Mouse (Mus musculus): ENCODE results near the gene 1500009C09Rik.
"Not testable (repeated sequence)": the region's sequence is repeated elsewhere in the genome, so short reads cannot be mapped to it uniquely, and the experiment has no call there.

The 1500009C09Rik gene

GRCm38 (mm10) chr15:82220003-82220675, 32.1 kb upstream of the 1500009C09Rik start:
- DNase-seq: no peak

DNA sequence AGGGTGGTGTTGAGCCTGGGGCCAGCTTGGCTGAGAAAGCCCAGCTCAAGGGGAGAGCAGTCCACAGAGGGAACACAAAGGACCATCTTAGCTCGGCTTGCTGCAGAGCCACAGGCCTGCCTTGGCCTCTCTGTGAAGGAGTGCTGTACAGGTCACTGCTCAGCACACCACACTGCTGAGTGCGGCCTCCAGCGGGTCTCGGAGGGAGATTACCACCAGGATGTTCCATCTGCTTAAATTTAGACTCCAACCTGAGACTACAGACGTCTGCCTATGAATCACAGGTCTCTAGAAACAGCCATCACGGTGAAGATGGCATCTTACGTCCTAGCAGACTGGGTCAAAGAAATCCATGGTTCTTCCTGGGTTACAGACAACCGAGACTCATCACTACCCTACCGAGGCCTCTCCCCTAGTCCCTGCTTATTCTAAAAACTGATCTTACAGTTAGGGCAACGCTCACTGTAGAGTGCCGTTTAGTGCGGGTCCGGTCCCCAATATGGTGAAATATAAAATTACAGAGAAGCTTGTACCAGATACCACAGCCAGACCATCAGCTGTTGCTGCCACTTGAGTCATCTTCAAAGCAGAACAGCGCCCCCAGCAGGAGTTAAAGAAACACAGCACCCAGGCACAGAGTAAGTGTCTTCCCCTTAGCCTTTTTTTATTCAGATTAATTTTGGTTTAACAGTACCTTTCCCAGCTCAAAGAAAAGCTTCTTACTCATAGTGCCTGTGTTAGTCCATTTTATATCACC, 30.9 kb upstream of the 1500009C09Rik start:
- DNase-seq: no peak

GRCm38 (mm10) chr15:82223251-82223650, 28.9 kb upstream of the 1500009C09Rik start:
- DNase-seq: no peak

- no peak for DNase-seq
Observed at GRCm38 (mm10) chr15:82223657-82224601, 28.3 kb upstream of the 1500009C09Rik start, which contains the start of gene Tnfrsf13c. Gene Tnfrsf13c, minus strand, starts transcription at chr15:82224369.

DNA sequence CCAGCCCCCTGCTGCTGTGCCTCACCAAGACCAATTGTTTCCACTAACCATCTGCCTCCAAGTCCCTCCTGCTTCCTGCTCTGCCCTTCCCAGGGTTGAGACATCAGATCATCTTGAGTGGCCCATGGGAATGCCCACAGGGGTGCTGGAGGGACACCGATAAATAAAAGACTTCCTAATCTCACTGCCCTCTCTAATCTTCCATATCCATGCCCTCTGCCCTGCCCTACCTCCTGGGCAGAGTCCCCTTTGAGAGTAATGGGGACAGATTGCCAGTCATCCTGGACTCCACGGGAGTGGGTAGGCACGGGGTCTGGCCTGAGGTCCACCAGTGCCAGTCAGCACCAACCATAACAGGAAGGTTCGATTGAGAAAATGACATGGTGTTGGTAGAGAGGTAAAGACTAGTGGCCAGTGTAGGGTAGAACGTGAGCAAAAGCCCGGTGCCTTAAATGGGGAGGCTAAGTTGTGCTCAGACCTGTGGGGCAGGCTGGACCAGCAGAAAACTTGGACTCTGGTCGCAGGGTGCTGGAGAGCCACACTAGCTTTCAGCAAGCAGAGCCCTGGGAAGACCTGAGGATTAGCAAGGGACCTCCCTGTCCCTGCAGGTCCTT, 27.5 kb upstream of the 1500009C09Rik start:
- no peak for DNase-seq

DNA sequence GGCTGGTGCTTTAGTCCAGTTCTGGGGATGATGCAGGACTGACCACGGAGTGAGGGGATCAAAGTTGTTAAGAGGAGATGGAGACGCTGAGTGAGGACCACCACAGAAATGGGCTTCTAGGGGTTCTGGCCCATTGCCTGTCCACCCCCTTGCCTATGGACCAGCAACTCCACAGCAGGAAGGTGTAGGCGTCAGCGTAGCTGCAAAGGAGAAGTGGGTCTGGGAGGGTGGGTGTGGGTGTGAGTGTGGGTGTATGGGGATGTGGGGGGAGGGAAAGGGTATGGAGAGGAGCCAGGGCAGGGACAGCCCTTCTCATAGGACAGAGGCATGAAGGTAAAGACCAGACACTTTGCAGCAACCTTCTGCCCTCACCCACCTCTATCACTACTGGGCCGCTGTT, 26.4 kb upstream of the 1500009C09Rik start:
- no peak for DNase-seq

DNA sequence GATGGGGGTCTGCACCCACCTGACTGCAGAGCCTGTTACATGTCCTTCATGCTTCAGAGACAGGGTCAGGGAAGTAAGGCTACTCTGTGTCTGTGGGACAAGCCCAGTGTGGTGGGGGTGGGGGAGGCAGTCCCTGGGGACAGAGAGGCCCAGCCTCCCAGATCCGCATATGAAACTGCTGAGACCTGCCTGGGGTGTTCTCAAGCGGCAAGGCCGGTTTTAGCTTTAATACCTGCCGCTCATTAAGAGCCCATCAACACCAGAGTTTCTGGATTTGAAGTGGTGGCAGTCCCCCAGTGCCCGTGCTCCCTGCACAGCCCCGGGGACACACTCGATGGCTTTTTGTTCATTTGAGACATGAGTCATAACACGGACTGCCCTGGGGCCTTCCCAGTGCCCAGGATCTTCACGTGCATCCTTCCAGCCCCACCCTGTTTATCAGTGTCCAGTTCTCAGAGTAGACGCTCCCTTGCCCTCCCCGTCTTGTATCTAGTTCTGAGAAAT, 22.6 kb upstream of the 1500009C09Rik start:
- DNase-seq: no peak

DNA sequence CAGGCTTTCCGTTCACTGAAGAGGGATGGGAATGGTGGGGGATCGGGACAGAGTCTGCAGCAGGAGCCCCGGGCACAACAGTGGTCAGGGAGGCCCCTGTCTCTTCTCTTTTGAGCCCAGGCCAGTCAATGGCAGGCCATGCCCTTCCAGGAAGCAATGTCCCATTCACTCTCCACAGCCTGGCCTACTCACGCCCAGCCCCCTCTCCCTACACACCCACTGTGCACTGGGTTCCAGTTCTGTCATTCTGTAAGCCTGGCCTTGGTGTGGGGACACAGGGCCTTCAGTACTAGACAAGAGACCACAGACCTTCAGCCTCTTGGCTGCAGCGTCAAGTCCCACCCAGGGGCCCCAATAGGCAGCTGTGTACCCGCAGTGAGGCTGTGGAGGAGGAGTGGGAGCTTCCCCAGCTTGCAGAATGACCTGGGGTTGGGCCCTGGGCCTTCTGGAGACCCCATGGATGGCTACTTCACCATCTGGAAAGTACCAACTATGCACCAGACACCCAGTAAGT, 22.0 kb upstream of the 1500009C09Rik start:
- no peak for DNase-seq

GRCm38 (mm10) chr15:82231100-82231499, 21.1 kb upstream of the 1500009C09Rik start:
- DNase-seq: no peak

GRCm38 (mm10) chr15:82231591-82232378, 20.4 kb upstream of the 1500009C09Rik start:
- DNase-seq: peak; percentile 54

DNA sequence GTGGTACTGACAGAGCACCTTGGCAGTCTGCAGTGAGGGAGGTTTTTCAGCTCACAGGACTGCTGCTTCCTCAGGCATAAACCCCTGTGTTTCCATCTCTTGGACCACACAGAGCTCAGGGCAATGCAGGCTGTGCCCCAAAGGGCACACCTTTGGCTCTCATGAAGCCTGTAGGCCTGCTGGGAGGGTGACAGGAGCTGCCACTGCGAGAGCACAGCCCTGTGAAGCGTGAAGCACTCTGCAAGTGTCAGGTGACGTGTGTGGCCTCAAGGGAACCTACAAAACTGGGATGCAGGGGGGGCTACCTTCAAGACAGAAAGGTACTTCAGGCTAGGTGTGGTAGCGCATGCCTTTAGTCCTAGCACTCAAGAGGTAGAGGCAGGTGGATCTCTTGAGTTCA, 19.5 kb upstream of the 1500009C09Rik start:
- DNase-seq: no peak

- DNase-seq: no peak
Observed at GRCm38 (mm10) chr15:82235661-82236060, 16.5 kb upstream of the 1500009C09Rik start.

DNA sequence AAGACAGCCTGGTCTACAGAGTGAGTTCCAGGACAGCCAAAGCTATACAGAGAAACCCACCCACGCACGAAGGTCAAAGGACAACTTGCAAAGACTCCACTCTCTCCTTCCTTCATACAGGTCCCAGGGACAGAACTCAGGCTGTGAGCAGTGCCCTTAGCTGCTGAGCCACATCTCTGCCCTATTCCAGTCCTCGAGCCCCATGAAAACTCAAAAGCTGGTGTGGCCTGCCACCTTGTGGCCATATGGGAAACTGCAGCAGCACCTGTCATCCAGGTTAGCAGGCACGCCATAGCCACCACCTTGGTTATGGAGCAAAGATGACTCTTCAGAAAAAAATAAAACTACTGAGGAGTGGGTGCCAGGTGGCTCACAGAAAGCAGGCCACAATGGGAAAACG, 15.6 kb upstream of the 1500009C09Rik start:
- peak; percentile 72 for DNase-seq

DNA sequence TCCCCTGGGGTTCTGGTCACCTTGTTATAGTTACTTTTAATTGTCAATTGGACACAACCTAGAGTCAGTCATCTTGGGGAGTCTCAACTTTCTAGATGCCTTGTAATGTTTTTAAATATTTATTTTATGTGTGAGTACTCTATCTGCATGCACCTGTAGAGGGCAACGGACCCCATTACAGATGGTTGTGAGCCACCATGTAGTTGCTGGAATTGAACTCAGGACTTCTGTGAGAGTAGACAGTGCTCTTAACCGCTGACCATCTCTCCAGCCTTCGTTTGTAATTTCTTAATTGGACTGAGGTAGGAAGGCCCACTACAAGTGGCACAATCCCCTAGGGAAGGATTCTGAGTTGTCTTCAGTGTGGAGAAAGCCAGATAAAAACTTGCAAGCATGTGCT, 8.9 kb upstream of the 1500009C09Rik start:
- DNase-seq: no peak

DNA sequence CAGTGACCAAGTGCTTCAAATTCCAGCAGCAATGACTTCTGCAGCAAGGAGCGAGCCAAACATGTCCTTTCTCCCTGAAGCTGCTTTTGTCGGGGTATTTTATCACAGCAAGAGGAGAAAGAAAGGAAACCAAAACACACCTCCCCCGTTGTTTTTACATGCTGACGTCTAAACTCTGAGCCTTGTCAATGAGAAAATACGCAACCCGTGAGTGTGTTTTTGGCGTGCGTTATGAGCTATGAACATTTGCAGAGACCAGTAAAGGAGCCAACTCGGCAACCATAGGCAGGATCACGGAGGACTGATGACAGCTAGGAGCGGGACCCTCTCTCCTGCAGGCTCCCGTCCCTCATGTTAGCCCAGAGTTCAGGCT, 8.5 kb upstream of the 1500009C09Rik start:
- DNase-seq: no peak

DNA sequence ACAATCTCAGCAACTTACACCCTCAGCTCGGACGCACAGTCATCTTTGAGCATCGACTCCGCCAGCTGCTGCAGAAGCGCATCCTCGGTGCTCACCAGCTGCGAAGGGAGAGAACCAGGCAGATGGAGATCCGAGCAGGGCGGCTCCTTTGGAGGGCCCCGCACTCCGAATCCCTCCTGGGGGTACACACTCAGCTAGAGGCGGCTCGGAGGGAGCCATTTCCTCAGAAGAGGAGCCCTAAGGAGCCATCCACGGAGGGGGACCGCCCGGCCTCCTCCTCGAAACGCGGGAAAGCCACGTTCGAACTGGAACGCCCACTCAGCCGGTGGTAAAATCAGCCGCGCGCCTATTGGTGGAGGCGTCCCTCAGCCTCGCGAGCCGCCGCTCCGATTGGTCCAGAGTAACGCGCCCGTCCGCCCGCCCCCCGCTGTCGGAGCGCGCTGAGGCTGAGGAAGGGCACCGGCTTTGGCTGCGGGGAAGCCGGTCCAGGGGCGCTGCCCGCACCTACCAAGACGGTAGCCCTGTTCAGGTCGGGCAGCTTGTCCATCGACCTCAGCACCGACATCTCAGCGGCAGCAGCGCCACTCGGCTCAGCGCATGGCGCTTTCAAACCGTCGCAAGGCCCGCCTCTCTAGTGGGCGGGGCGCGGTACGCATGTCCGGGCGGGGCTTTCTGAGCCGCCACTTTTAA, 7.9 kb upstream of the 1500009C09Rik start, which contains the start of gene Cenpm:
TSS of gene Cenpm (minus strand) at position 634 of the 690 bp plus-strand sequence.
- peak; percentile 96 for DNase-seq

DNA sequence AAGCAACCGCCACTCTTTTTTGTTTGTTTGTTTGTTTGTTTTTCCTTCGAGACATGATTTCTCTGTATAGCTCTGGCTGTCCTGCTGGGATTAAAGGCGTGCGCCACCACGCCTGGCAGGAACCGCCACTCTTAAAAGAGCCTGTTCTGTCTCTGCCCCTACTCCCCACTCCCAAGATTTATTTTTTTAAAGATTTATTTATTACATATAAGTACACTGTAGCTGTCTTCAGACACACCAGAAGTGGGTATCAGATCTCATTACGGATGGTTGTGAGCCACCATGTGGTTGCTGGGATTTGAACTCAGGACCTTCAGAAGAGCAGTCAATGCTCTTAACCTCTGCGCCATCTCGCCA, 7.4 kb upstream of the 1500009C09Rik start:
- not testable (repeated sequence) for DNase-seq

DNA sequence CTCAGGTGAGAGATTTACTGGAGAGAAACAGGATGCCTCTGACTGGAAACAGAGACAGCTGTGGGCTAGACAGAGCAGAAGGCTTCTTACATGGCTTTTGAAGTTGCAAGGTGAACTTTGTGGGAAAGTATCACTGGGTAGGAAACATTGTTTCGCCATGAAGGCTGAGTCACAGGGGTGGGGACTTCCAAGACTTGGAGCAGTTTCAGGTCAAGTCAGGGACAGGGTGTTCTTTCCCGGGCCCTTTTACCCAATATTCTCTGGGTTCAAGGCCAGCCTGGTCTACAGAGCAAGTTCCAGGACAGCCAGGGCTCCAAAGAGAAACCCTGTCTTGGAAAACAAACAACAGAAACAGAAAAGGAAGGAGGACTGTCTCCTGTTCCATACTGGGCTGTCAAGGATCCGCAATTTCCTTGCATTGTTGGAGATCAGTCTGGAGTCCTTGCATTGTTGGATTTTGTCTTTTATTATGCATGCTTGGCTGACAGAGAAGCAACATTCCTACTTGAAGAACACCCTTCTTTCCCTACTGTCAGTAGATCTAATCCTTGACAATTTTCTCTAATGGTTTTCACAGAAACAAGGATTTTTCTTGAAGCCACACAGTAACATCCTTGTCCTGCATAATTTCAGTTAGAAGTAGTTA, 4.9 kb upstream of the 1500009C09Rik start:
- no peak for DNase-seq

GRCm38 (mm10) chr15:82251579-82251978, 618 bp upstream of the 1500009C09Rik start:
- no peak for DNase-seq

DNA sequence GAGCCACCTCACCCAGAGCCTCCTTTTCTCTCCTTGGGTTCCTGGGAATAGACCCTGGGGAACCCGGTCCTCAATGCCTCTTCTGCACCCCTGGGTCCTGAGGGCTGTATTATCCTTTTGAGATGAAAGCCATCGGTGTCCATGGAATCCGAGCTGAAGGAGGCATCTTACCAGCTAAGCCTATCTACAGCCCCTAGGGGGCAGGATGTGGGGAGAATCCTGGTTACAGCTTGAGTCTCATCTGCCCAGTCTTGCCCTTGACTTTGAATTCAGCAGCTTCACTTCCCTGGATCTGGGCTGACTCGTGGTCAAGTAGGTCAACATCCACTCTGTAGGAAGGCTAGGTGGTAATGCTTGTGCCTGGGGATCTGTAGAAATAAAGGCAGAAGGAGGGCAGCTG, 3.1 kb downstream of the 1500009C09Rik start:
- DNase-seq: peak; percentile 42
